Mouse (Mus musculus) midbrain, embryonic 15.5 days (tissue): Measurements from ENCODE around the gene Pear1. TPM values are rescaled to one million over a fixed set of nuclear protein-coding genes. Genes with fewer than 3 reads are reported as not detected.

ENCODE experiments used
- ATAC-seq: fragments of 200-750 bp; cut with Nextera tagmentation; replicated peaks from 2 replicates; pipeline ENCODE4 v1.8.0; 2017; ENCODE audit warnings: moderate TSS enrichment
- H3K27ac ChIP-seq: fragments of 300-500 bp; sonication (generic); 2 replicates; pipeline ENCODE4 v1.5.1; 2015; ENCODE audit warnings: mild to moderate bottlenecking, inconsistent platforms
- H3K27me3 ChIP-seq: fragments of 300-500 bp; sonication (generic); replicated peaks from 2 replicates; pipeline ENCODE4 v1.6.1; 2015; ENCODE audit warnings: inconsistent platforms
- H3K36me3 ChIP-seq: fragments of 300-500 bp; sonication (generic); replicated peaks from 2 replicates; pipeline ENCODE4 v1.6.1; 2015; ENCODE audit warnings: inconsistent platforms
- H3K4me1 ChIP-seq: fragments of 300-500 bp; sonication (generic); 2 replicates; pipeline ENCODE4 v1.6.1; 2015; ENCODE audit warnings: inconsistent platforms
- H3K4me2 ChIP-seq: fragments of 300-500 bp; sonication (generic); 2 replicates; pipeline ENCODE4 v1.6.1; 2015; ENCODE audit warnings: inconsistent platforms, mild to moderate bottlenecking, moderate library complexity
- H3K4me3 ChIP-seq: fragments of 300-500 bp; sonication (generic); 2 replicates; pipeline ENCODE4 v1.5.1; 2015; ENCODE audit warnings: mild to moderate bottlenecking, inconsistent platforms
- H3K9ac ChIP-seq: fragments of 300-500 bp; sonication (generic); 2 replicates; pipeline ENCODE4 v1.6.1; 2015; ENCODE audit warnings: mild to moderate bottlenecking, inconsistent platforms
- H3K9me3 ChIP-seq: fragments of 300-500 bp; sonication (generic); 2 replicates; pipeline ENCODE4 v1.6.1; 2016; ENCODE audit warnings: inconsistent platforms
- WGBS: fragments of 180-500 bp; shearing (Covaris S2); methylation state at CpG from one replicate; pipeline ENCODE4 v1.1.7; 2015; ENCODE audit warnings: mixed read lengths; 5-methylcytosine and 5-hydroxymethylcytosine counted together
- polyA plus RNA-seq: library from polyadenylated mRNA; unstranded; fragments of >200 nt; fragmentation: Nextera tagmentation; extraction: Ambion mirVana; gene quantifications from 2 replicates; pipeline ENCODE4 v1.2.1, GENCODE M21; 2015

Gene Pear1
- polyA plus RNA-seq, 1 experiment from 2014 or later, result 8.6 TPM

DNA sequence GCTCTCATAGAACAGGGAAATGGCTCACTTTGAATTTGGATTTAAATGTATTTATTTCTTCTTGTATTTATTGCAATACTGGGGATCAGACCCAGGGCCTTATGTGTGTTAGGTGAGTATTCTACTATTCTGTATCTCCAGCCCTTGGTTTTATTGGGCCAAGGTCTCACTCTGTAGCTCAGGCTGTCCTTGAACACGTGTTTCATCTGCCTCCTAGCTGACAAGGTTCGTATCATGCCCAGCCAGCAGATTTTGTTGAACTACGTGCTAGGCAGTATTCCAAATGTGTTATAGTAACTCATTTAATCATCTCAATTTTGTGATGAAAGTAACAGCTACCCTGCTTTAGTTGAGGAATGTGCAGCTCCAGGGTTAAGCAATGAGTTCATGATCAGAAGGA, 82.1 kb downstream of the Pear1 start:
- Histone ChIP-seq H3K4me2 (no peak overlapping the region), H3K9ac (no peak overlapping the region), H3K36me3 (0 out of 2 replicates have a peak, but pooled peaks cover 10% of the 10 kb centered on the region), H3K4me3 (no peak overlapping the region), H3K27me3 (no peaks in the 10 kb centered on the region), H3K4me1 (peaks cover 6% of the 10 kb centered on the region), H3K27ac (no peak overlapping the region), H3K9me3 (no peaks in the 10 kb centered on the region)
- no peak for ATAC-seq
- WGBS, result 84% methylated on average over 3 of the region's 3 CpGs

DNA sequence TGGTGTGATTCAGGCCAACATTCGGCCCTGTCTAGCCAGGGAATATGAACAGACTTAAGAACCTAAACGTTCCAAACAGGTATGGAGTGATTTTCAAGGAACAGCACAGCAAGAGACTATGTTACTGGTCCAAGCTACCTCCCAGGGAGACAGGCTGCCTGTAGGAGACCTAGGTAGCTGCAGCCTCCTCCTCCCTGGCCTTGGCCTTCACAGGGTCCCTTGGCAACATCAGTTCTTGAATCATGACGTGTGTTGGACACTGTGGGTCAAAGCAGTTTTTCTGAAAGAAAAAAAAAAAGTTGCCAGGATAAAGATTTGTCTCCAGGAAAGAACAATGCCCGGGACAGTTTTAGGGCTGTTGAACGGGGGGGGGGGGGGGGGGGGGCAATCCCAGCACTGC, 85.2 kb downstream of the Pear1 start:
- 87% methylated on average over 5 of the region's 5 CpGs for WGBS
- Histone ChIP-seq H3K9ac (no peak overlapping the region), H3K9me3 (no peaks in the 10 kb centered on the region), H3K27me3 (no peaks in the 10 kb centered on the region), H3K36me3 (peaks cover 34% of the 10 kb centered on the region), H3K4me1 (no peaks in the 10 kb centered on the region), H3K4me2 (no peak overlapping the region), H3K4me3 (no peak overlapping the region), H3K27ac (no peak overlapping the region)
- ATAC-seq, result no peak

DNA sequence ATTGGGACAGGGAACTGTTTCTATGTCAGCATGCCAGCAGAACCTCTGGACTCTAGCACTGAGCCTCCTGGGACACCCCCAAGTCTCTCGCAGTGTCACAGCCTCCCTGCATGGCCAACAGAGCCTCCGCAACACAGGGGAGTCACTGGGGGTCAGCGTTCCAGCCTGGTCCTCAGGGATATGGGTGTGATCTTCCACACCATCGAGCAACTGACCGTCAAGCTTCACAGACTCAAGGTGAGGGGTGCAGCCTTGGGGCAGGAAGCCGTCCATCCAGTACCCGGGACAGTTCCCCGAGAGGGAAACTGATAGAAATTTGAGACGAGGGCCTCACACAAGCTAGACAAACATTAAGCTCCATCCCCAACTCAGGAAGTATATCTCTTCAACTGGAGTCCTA, 88.8 kb downstream of the Pear1 start:
- Histone ChIP-seq H3K27ac (no peak overlapping the region), H3K36me3 (peaks cover 55% of the 10 kb centered on the region), H3K9ac (no peak overlapping the region), H3K4me1 (no peaks in the 10 kb centered on the region), H3K4me2 (no peak overlapping the region), H3K4me3 (no peak overlapping the region), H3K9me3 (no peaks in the 10 kb centered on the region), H3K27me3 (no peaks in the 10 kb centered on the region)
- no peak for ATAC-seq
- WGBS, result 90% methylated on average over 9 of the region's 9 CpGs

DNA sequence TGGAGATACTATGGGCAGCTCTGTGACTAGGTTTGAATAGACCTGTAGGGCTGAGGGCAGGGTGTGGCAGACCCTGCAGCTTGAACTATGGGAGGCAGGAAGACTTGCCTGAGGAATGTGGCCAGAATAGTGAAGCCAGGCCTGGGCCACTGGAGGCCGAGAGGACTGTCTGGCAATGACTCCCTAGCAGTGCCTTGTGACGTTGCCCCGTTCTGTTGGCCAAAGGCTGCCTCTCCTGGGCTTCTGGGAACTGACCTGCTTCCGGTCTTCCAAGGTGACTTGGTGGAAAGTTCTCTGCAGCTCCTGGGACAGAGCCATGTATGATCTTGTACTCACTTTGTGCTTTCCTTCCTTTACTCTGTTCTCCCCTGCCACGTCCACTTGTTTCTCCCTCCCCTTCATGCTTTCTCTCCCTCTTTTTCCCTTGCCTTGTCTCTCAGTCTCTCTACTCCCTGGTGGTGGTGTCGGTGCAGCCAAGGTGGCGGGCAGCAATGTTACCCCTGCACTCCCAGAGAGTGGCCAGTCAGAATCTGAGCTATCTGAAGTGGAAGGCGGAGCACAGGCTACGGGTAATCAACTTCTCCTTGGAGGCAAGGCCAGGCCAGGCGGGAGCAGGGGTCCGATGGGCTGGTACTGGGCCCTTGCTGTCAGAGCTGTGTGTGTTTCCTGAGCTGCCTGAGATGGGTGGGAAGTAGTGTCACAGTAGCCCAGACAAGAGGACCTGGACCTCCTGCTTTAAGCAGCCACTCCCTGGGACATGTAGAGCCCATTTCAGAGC, 89.9 kb downstream of the Pear1 start:
- Histone ChIP-seq H3K9me3 (no peaks in the 10 kb centered on the region), H3K4me2 (no peak overlapping the region), H3K4me3 (no peak overlapping the region), H3K36me3 (peaks cover 64% of the 10 kb centered on the region), H3K9ac (no peak overlapping the region), H3K27me3 (no peaks in the 10 kb centered on the region), H3K4me1 (no peaks in the 10 kb centered on the region), H3K27ac (no peak overlapping the region)
- ATAC-seq, result no peak
- 85% methylated on average over 11 of the region's 11 CpGs for WGBS

DNA sequence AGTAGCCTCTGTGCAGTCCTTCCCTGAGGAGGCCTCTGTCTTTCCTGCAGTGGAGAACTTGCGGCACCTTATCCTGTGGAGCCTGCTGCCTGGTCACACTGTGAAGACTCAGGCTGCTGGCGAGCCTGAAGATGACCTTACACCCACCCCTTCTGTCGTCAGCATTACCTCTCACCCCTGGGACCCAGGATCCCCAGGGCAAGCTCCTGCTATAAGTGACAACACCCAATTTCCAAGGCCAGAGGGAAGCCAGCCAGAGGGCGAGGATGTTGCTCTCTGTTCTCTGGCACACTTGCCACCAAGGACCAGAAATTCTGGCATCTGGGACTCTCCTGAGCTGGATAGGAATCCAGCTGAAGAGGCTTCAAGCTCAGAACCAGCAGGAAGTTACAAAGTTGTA, 91.0 kb downstream of the Pear1 start:
- H3K9me3 ChIP-seq, result no peaks in the 10 kb centered on the region
- no peak for ATAC-seq
- H3K9ac ChIP-seq, result no peak overlapping the region
- no peaks in the 10 kb centered on the region for H3K4me1 ChIP-seq
- 84% methylated on average over 4 of the region's 4 CpGs for WGBS
- no peak overlapping the region for H3K27ac ChIP-seq
- H3K4me2 ChIP-seq, result no peak overlapping the region
- H3K4me3 ChIP-seq, result no peak overlapping the region
- no peaks in the 10 kb centered on the region for H3K27me3 ChIP-seq
- peaks cover 68% of the 10 kb centered on the region for H3K36me3 ChIP-seq

DNA sequence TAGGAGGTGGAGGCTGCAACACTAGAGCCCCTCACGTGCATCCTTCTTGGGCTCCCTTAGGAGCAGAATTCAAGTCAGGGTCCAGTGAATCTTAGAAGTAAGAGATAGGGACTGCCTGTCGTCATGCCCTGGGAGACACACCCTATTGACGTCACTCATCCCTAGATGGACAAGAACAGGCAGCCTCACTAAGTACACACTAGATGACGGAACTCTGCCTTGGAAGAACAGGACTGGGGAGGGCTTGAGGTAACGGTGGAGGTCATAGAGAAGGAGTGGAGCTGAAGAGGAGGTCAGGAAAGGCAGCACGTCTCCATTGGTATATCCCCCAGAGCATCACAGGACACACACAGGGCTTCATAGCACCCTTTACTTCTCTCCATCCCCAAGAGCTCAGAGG, 95.4 kb downstream of the Pear1 start:
- H3K4me3 ChIP-seq, result no peak overlapping the region
- H3K27ac ChIP-seq, result no peak overlapping the region
- no peaks in the 10 kb centered on the region for H3K9me3 ChIP-seq
- 95% methylated on average over 6 of the region's 6 CpGs for WGBS
- H3K27me3 ChIP-seq, result no peaks in the 10 kb centered on the region
- no peak overlapping the region for H3K4me2 ChIP-seq
- H3K4me1 ChIP-seq, result no peaks in the 10 kb centered on the region
- no peak for ATAC-seq
- no peak overlapping the region for H3K9ac ChIP-seq
- H3K36me3 ChIP-seq, result peaks cover 75% of the 10 kb centered on the region

DNA sequence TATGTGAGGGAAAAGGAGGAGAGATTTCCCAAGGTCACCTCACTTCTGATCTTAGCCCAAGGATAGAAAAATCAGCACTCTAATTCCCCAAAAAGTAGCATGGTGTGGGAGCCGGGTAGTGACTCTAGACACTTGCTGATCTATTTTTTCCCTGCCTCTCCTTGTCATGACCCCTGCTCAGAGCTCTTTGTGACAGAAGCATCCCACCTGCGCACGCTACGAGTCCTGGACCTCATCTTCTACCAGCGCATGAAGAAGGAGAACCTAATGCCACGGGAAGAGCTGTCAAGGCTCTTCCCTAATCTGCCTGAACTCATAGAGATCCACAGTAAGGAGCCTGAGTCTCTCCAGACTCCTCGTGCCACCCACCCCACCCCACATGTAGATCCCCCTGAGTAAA, 97.9 kb downstream of the Pear1 start:
- 94% methylated on average over 7 of the region's 7 CpGs for WGBS

DNA sequence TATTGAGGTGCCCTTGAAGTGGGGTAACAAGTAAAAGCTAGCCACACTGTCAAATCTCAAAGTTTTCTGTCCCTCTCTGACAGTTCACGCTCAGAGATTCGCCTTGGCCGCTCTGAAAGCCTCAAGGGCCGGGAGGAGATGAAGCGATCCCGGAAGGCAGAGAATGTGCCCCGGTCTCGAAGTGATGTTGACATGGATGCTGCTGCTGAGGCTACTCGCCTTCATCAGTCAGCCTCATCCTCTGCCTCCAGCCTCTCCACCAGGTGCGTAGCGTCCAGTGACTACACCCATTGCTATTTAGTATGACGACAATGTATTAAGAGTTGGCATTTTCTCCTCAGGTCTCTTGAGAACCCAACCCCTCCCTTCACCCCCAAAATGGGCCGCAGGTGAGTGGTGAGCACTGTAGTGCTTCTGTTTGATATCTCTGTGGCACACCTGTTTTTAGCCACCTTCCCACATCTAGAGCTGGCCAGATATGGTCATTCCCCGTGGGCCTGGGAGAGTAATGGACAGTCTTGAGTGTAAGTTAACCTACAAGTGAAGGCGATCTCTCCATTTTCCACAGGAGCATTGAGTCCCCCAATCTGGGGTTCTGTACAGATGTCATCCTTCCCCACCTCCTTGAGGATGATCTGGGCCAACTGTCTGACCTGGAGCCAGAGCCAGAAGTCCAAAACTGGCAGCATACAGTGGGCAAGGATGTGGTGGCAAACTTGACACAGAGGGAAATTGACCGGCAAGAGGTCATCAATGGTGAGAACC, 98.5 kb downstream of the Pear1 start:
- no peak for ATAC-seq
- Histone ChIP-seq H3K27ac (no peak overlapping the region), H3K27me3 (no peaks in the 10 kb centered on the region), H3K36me3 (peaks cover 79% of the 10 kb centered on the region), H3K9ac (no peak overlapping the region), H3K9me3 (no peaks in the 10 kb centered on the region), H3K4me1 (no peaks in the 10 kb centered on the region), H3K4me2 (no peak overlapping the region), H3K4me3 (no peak overlapping the region)
- 98% methylated on average over 16 of the region's 16 CpGs for WGBS

More for the DNA sequence above, 97.9 kb downstream of the Pear1 start:
- H3K4me2 ChIP-seq, result no peak overlapping the region
- no peaks in the 10 kb centered on the region for H3K9me3 ChIP-seq
- no peak overlapping the region for H3K4me3 ChIP-seq
- H3K27me3 ChIP-seq, result no peaks in the 10 kb centered on the region
- H3K4me1 ChIP-seq, result no peaks in the 10 kb centered on the region
- H3K36me3 ChIP-seq, result peaks cover 80% of the 10 kb centered on the region
- H3K27ac ChIP-seq, result no peak overlapping the region
- H3K9ac ChIP-seq, result no peak overlapping the region
- no peak for ATAC-seq

DNA sequence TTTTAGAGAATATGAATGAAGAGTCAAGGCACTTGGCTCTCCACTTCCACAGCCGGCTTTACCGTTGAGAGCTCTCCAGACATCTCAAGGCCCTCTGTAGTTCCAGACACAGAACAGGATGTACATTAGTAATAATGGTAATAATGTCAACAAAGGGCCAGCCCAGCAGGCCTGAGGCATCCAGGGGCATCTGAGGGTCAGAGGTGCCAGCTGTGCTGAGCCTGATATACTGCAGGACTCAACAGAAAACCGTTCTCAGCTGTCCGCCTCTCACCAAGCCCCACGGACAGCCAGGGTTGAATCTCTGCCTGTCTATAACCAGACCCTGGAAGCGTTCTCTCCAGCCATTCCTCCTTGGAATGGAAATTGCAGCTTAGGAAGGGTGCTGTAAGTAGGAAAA, 99.5 kb downstream of the Pear1 start:
- Histone ChIP-seq H3K27me3 (no peaks in the 10 kb centered on the region), H3K4me3 (no peak overlapping the region), H3K9me3 (no peaks in the 10 kb centered on the region), H3K4me2 (no peak overlapping the region), H3K27ac (no peak overlapping the region), H3K9ac (no peak overlapping the region), H3K4me1 (no peaks in the 10 kb centered on the region), H3K36me3 (peaks cover 75% of the 10 kb centered on the region)
- no peak for ATAC-seq
- 88% methylated on average over 6 of the region's 6 CpGs for WGBS

DNA sequence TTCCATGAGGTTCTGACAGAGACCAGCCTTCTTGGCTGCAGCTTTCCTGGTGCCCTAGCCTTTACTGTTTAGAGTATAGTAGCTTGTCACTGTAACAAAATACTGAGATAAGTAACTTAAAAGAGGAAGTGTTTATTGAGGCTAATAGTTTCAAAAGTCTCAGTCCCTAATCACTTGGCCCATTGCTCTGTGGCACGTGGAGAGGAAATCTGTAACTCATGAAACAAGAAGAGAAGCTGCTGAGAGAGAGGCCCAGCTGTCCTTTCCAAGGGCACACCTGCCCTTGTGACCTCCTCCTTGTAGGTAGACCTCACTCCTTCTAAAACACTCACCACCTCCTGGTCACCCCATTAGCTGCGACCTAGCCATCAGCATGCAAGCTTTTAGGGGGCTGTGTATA, 105.6 kb downstream of the Pear1 start:
- H3K36me3 ChIP-seq, result peaks cover 60% of the 10 kb centered on the region
- H3K27ac ChIP-seq, result no peak overlapping the region
- H3K4me1 ChIP-seq, result no peaks in the 10 kb centered on the region
- ATAC-seq, result no peak
- H3K9ac ChIP-seq, result no peak overlapping the region
- no peak overlapping the region for H3K4me2 ChIP-seq
- no peak overlapping the region for H3K4me3 ChIP-seq
- H3K27me3 ChIP-seq, result no peaks in the 10 kb centered on the region
- 89% methylated on average over 2 of the region's 2 CpGs for WGBS
- no peaks in the 10 kb centered on the region for H3K9me3 ChIP-seq
